Mouse (Mus musculus) heart, adult 8-10 months (tissue): ENCODE data around the gene Syce3. TPM values are rescaled to one million over a fixed set of nuclear protein-coding genes. Genes with fewer than 3 reads are reported as not detected.
"Not testable (repeated sequence)": the region's sequence is repeated elsewhere in the genome, so short reads cannot be mapped to it uniquely, and the experiment has no call there.

Experiments
- DNase-seq: peaks from one replicate; pipeline ENCODE4 v3.0.0; 2022; ENCODE audit warnings: low spot score
- total RNA-seq, 4 experiments: library from RNA; stranded (reverse); gene quantifications; 2 replicates each; pipeline ENCODE4 v1.2.4; 2022

Gene Syce3
- not detected for total RNA-seq

GRCm38 (mm10) chr15:89410118-89410517 is at the start of gene Syce3:
Gene Syce3, minus strand, starts transcription at chr15:89410503.
- DNase-seq: no peak

- DNase-seq: no peak
These were observed 49.5 kb upstream of the Syce3 start for GRCm38 (mm10) chr15:89459821-89460220.

GRCm38 (mm10) chr15:89458942-89459341 is 48.6 kb upstream of the Syce3 start:
- DNase-seq: no peak

- DNase-seq: no peak
These were observed 45.3 kb upstream of the Syce3 start for GRCm38 (mm10) chr15:89455642-89456041.

- no peak for DNase-seq
These were observed 44.6 kb upstream of the Syce3 start for GRCm38 (mm10) chr15:89454857-89455256.

- no peak for DNase-seq
These were observed 43.7 kb upstream of the Syce3 start, which contains the start of gene Mapk8ip2 for GRCm38 (mm10) chr15:89453865-89454478. Gene Mapk8ip2, plus strand, starts transcription at chr15:89453913.

- peak; percentile 36 for DNase-seq
These were observed 42.9 kb upstream of the Syce3 start for GRCm38 (mm10) chr15:89452906-89453864.

GRCm38 (mm10) chr15:89442486-89443070 is 32.3 kb upstream of the Syce3 start:
- DNase-seq: no peak

GRCm38 (mm10) chr15:89435878-89436277 is 25.6 kb upstream of the Syce3 start:
- no peak for DNase-seq

- no peak for DNase-seq
These were observed 23.8 kb upstream of the Syce3 start for GRCm38 (mm10) chr15:89434136-89434535.

- no peak for DNase-seq
These were observed 22.6 kb upstream of the Syce3 start for GRCm38 (mm10) chr15:89432946-89433345.

- no peak for DNase-seq
These were observed 21.5 kb upstream of the Syce3 start for GRCm38 (mm10) chr15:89431806-89432205.

GRCm38 (mm10) chr15:89431271-89431670 is 21.0 kb upstream of the Syce3 start:
- DNase-seq: no peak

GRCm38 (mm10) chr15:89430771-89431170 is 20.5 kb upstream of the Syce3 start:
- DNase-seq: not testable (repeated sequence)

- no peak for DNase-seq
These were observed 20.0 kb upstream of the Syce3 start for GRCm38 (mm10) chr15:89430341-89430740.

GRCm38 (mm10) chr15:89429352-89430221 is 19.3 kb upstream of the Syce3 start, which contains the start of the genes C730034F03Rik, Gm44502 and Chkb:
Gene C730034F03Rik, plus strand, starts transcription at chr15:89429589.
Gene Gm44502, minus strand, starts transcription at chr15:89429696.
Gene Chkb, minus strand, starts transcription at chr15:89429908.
- DNase-seq: peak; percentile 92

- DNase-seq: no peak
These were observed 18.6 kb upstream of the Syce3 start for GRCm38 (mm10) chr15:89428821-89429351.

GRCm38 (mm10) chr15:89428136-89428790 is 18.0 kb upstream of the Syce3 start:
- DNase-seq: no peak

GRCm38 (mm10) chr15:89426716-89427115 is 16.4 kb upstream of the Syce3 start:
- no peak for DNase-seq

GRCm38 (mm10) chr15:89425711-89426121 is 15.4 kb upstream of the Syce3 start, which contains the start of gene Cpt1b:
Gene Cpt1b, minus strand, starts transcription at chr15:89425863.
- DNase-seq: peak; percentile 78
